Mouse (Mus musculus) Muller cell, postnatal 12 days (primary cell): ENCODE measurements around the gene Serpinb1a.
"Not testable (repeated sequence)": the region's sequence is repeated elsewhere in the genome, so short reads cannot be mapped to it uniquely, and the experiment has no call there.

ENCODE experiments used
- DNase-seq: peaks from one replicate; pipeline ENCODE4 v3.0.0-alpha.2; 2015; ENCODE audit errors: inconsistent ontology term

The Serpinb1a gene

GRCm38 (mm10) chr13:32850668-32851404 is at the start of gene Serpinb1a:
Gene Serpinb1a, minus strand, starts transcription at chr13:32851185.
- DNase-seq: no peak

GRCm38 (mm10) chr13:32900639-32901038 is 49.7 kb upstream of the Serpinb1a start:
- DNase-seq: no peak

GRCm38 (mm10) chr13:32899114-32899513 is 48.1 kb upstream of the Serpinb1a start:
- not testable (repeated sequence) for DNase-seq

- no peak for DNase-seq
Observed at GRCm38 (mm10) chr13:32898111-32898510, 47.1 kb upstream of the Serpinb1a start, which contains the start of gene Serpinb1c. Gene Serpinb1c, minus strand, starts transcription at chr13:32898211.

GRCm38 (mm10) chr13:32896931-32897330 is 45.9 kb upstream of the Serpinb1a start:
- no peak for DNase-seq

GRCm38 (mm10) chr13:32884755-32885154 is 33.8 kb upstream of the Serpinb1a start:
- peak; percentile 77 for DNase-seq

- no peak for DNase-seq
Observed at GRCm38 (mm10) chr13:32873862-32874261, 22.9 kb upstream of the Serpinb1a start.

GRCm38 (mm10) chr13:32868843-32869242 is 17.9 kb upstream of the Serpinb1a start:
- no peak for DNase-seq

- DNase-seq: not testable (repeated sequence)
Observed at GRCm38 (mm10) chr13:32868233-32868632, 17.2 kb upstream of the Serpinb1a start.

GRCm38 (mm10) chr13:32867030-32867429 is 16.0 kb upstream of the Serpinb1a start:
- DNase-seq: no peak

- peak; percentile 58 for DNase-seq
Observed at GRCm38 (mm10) chr13:32866484-32866883, 15.5 kb upstream of the Serpinb1a start.

- DNase-seq: no peak
Observed at GRCm38 (mm10) chr13:32865591-32865990, 14.6 kb upstream of the Serpinb1a start.

- DNase-seq: not testable (repeated sequence)
Observed at GRCm38 (mm10) chr13:32864529-32864928, 13.5 kb upstream of the Serpinb1a start.

GRCm38 (mm10) chr13:32863456-32863855 is 12.5 kb upstream of the Serpinb1a start:
- no peak for DNase-seq

- no peak for DNase-seq
Observed at GRCm38 (mm10) chr13:32860821-32861220, 9.8 kb upstream of the Serpinb1a start.

GRCm38 (mm10) chr13:32853073-32853472 is 2.1 kb upstream of the Serpinb1a start:
- no peak for DNase-seq

GRCm38 (mm10) chr13:32852539-32852938 is 1.6 kb upstream of the Serpinb1a start:
- no peak for DNase-seq

- no peak for DNase-seq
Observed at GRCm38 (mm10) chr13:32851967-32852366, 982 bp upstream of the Serpinb1a start.

GRCm38 (mm10) chr13:32850156-32850555 is 829 bp downstream of the Serpinb1a start:
- DNase-seq: no peak

- DNase-seq: no peak
Observed at GRCm38 (mm10) chr13:32849531-32850123, 1.4 kb downstream of the Serpinb1a start.

- DNase-seq: no peak
Observed at GRCm38 (mm10) chr13:32849092-32849491, 1.9 kb downstream of the Serpinb1a start.

- DNase-seq: peak; percentile 45
Observed at GRCm38 (mm10) chr13:32846221-32846620, 4.8 kb downstream of the Serpinb1a start.

- no peak for DNase-seq
Observed at GRCm38 (mm10) chr13:32841349-32841748, 9.6 kb downstream of the Serpinb1a start.
